In the genomic region with DNA sequence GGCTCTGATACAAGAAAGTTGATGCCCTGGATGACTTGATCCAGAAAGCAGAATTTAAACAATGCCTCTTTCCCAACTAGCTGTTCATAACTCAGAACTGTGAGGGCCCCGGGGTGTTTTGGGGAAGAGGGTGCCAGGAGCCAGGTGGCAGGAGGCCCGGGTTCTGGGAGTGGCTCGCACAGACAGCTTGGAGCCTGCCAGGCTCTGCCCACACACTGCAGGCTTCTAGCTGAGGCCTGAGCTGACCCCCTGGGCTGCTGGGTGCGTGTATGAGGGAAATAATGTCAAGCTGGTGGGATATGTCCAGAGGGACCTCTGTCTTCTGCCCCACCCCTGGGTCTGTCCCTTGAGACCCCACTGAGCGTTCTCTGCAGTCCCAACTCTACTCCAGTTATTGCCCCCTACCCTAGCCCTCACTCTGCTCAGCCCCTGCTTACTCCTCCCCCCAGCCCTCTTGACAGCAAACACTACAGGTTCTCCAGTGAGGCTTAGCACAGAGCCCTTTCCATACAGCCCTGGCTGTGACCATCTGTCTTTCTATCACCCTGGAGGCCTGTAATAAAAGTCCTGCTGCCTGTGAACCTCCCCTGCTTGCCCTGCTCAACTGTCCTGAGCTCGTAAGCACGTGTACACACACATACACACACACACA, we compare ENCODE assay signal across 13 mouse cellular contexts. TPM values are rescaled to one million over a fixed set of nuclear protein-coding genes. Genes with fewer than 3 reads are reported as not detected.
A peak's percentile ranks its signal among the peaks of the same experiment; 100 is the strongest.
DNase-seq lines count a peak whose midpoint lies in the region; ATAC-seq and TF ChIP-seq lines count a peak whose summit lies in the region.
"Had no signal": no experiment of that assay in that cellular context is flagged by ENCODE, and none has a peak within 500 bp of the region (broad histone marks: within the 10 kb centered on the region; RNA-seq: fewer than 3 reads in every experiment).

No protein-coding gene starts in this region.

- WGBS in lung, embryonic 14.5 days: 47% methylated on average over 7 of the region's 7 CpGs

- ATAC-seq in lung, embryonic 14.5 days (ENCODE audit: insufficient read depth): 0 out of 2 replicates have a peak, but pooled peaks have one; percentile 2
- no peak for ATAC-seq in monocyte, adult 5-6 weeks (replicated peaks; ENCODE audit: insufficient number of reproducible peaks, low FRiP score, low TSS enrichment, poor library complexity, severe bottlenecking)
- ATAC-seq in inflammation-experienced regulatory T-cells, adult 6 months: no peak
- ATAC-seq: CD4-positive, CD25-positive, alpha-beta regulatory T cell, adult 4 months had no signal

- H3K27ac ChIP-seq in lung, embryonic 14.5 days (ENCODE audit: low read depth): no peak overlapping the region
- H3K27ac ChIP-seq in cortical plate, adult 2 months (ENCODE audit: insufficient read depth, low read length): 0 out of 2 replicates have a peak overlapping the region, but pooled peaks have one; percentile 32
- H3K27ac ChIP-seq: heart, embryonic 10.5 days had no signal

- H3K4me3 ChIP-seq in lung, embryonic 14.5 days (ENCODE audit: low read depth, low read length): no peak overlapping the region
- H3K4me3 ChIP-seq in cortical plate, adult 2 months (ENCODE audit: insufficient read depth, low read length): no peak overlapping the region
- H3K4me3 ChIP-seq: heart, embryonic 10.5 days; kidney, embryonic 15.5 days had no signal

- DNase-seq in heart, adult 11 months: peak; percentile 95
- no peak for DNase-seq in heart, adult 8-10 months (ENCODE audit: low spot score)
- no peak for DNase-seq in lung, embryonic 14.5 days
- DNase-seq in lung, postnatal 10 days: no peak
- peak; percentile 69 for DNase-seq in Muller cell, postnatal 12 days (ENCODE audit: inconsistent ontology term)

- 0 out of 2 replicates have a peak, but pooled peaks cover 3% of the 10 kb centered on the region for H3K4me1 ChIP-seq in lung, embryonic 14.5 days (ENCODE audit: insufficient read depth)
- H3K4me1 ChIP-seq in cortical plate, adult 2 months (ENCODE audit: control insufficient read depth, insufficient read depth, low read length): no peaks in the 10 kb centered on the region; the same call in 1 of the 2 replicates

- H3K9ac ChIP-seq in lung, embryonic 14.5 days: no peak overlapping the region
- H3K9ac ChIP-seq: kidney, embryonic 15.5 days had no signal

- TF ChIP-seq POLR2A in cortical plate, adult 2 months (IDR thresholded peaks at IDR 0.05; ENCODE audit: extremely low read depth, insufficient read depth, low read length): no peak

- no peaks in the 10 kb centered on the region for H3K36me3 ChIP-seq in lung, embryonic 14.5 days (ENCODE audit: insufficient read depth)
- H3K36me3 ChIP-seq: heart, embryonic 10.5 days; kidney, embryonic 15.5 days had no signal

- H3K27me3 ChIP-seq in lung, embryonic 14.5 days (ENCODE audit: insufficient read depth, low read length): no peaks in the 10 kb centered on the region
- H3K27me3 ChIP-seq: kidney, embryonic 15.5 days had no signal

- H3K4me2 ChIP-seq in lung, embryonic 14.5 days: no peak overlapping the region
- H3K4me2 ChIP-seq: kidney, embryonic 15.5 days had no signal

- H3K9me3 ChIP-seq in lung, embryonic 14.5 days (ENCODE audit: low read depth, low read length): no peaks in the 10 kb centered on the region
- H3K9me3 ChIP-seq: heart, embryonic 10.5 days; kidney, embryonic 15.5 days had no signal

- no peak for TF ChIP-seq CTCF in lung, embryonic 14.5 days (IDR thresholded peaks at IDR 0.05; ENCODE audit: low read depth)
- no peak for TF ChIP-seq CTCF in cortical plate, adult 2 months (IDR thresholded peaks at IDR 0.05; ENCODE audit: extremely low read depth, insufficient read depth, low read length)

RNA-seq across cellular contexts. Expression of a gene that starts 2.3 kb away (rescaled TPM):
- 1 to 10 TPM in 2 of 4 experiments, under 1 TPM in 2; 0.71 to 4.8 (median 1.6) TPM for total RNA-seq in heart, adult 8-10 months (2022)
- 30.7 and 34.0 TPM in 2 replicates for polyA plus RNA-seq in lung, embryonic 14.5 days (2014; fragmentation: Nextera tagmentation; extraction: Ambion mirVana)
- polyA plus RNA-seq in cortical plate, adult 2 months (2012; rRNA removed): 0.59 and 1.0 TPM in 2 replicates
- 0.29 TPM in 1 of 3 replicates, not detected in the others for total RNA-seq in monocyte, adult 5-6 weeks (2017)
- polyA plus RNA-seq in inflammation-experienced regulatory T-cells, adult 6 months (2017; shearing (Covaris generic)): under 1 TPM in 1 of 3 experiments, not detected in 2; 0.18 TPM
- total RNA-seq: hematopoietic stem cell, adult 5-6 weeks had no signal

RNA-seq across cellular contexts. Expression of a gene that starts 15.0 kb away (rescaled TPM):
- total RNA-seq in heart, adult 8-10 months (2022): 1 to 10 TPM; 2.6 to 3.8 (median 3.4) TPM
- polyA plus RNA-seq in lung, embryonic 14.5 days (2014; fragmentation: Nextera tagmentation; extraction: Ambion mirVana): 0.13 and 0.38 TPM in 2 replicates
- 35.6 and 37.5 TPM in 2 replicates for polyA plus RNA-seq in cortical plate, adult 2 months (2012; rRNA removed)
- total RNA-seq in monocyte, adult 5-6 weeks (2017): 0.21 to 0.49 TPM (median 0.38 TPM) in 3 replicates
- polyA plus RNA-seq in inflammation-experienced regulatory T-cells, adult 6 months (2017; shearing (Covaris generic)): under 1 TPM in 2 of 3 experiments, not detected in 1; 0.09 to 0.13 TPM
- total RNA-seq: hematopoietic stem cell, adult 5-6 weeks had no signal
- polyA plus RNA-seq: CD4-positive, CD25-positive, alpha-beta regulatory T cell, adult 4 months had no signal

RNA-seq across cellular contexts. Expression of a gene that starts 17.2 kb away (rescaled TPM):
- total RNA-seq in heart, adult 8-10 months (2022): 1,000 to 10,000 TPM in 2 of 4 experiments, 100 to 1,000 TPM in 2; 843 to 1,156 (median 1,037) TPM
- polyA plus RNA-seq in lung, embryonic 14.5 days (2014; fragmentation: Nextera tagmentation; extraction: Ambion mirVana): 51.4 and 56.6 TPM in 2 replicates
- 141 and 156 TPM in 2 replicates for polyA plus RNA-seq in cortical plate, adult 2 months (2012; rRNA removed)
- total RNA-seq in monocyte, adult 5-6 weeks (2017): not detected in 3 replicates
- polyA plus RNA-seq in inflammation-experienced regulatory T-cells, adult 6 months (2017; shearing (Covaris generic)): under 1 TPM in 1 of 3 experiments, not detected in 2; 0.85 TPM
- polyA plus RNA-seq: CD4-positive, CD25-positive, alpha-beta regulatory T cell, adult 4 months had no signal

RNA-seq across cellular contexts. Expression of a gene that starts 22.9 kb away (rescaled TPM):
- total RNA-seq in heart, adult 8-10 months (2022): 1 to 10 TPM in 2 of 4 experiments, under 1 TPM in 2; 0.49 to 1.5 (median 1.1) TPM
- polyA plus RNA-seq in lung, embryonic 14.5 days (2014; fragmentation: Nextera tagmentation; extraction: Ambion mirVana): 9.1 and 9.8 TPM in 2 replicates
- polyA plus RNA-seq in cortical plate, adult 2 months (2012; rRNA removed): 378 and 426 TPM in 2 replicates
- not detected in 3 replicates for total RNA-seq in monocyte, adult 5-6 weeks (2017)
- not detected for polyA plus RNA-seq in inflammation-experienced regulatory T-cells, adult 6 months (2017; shearing (Covaris generic))
- total RNA-seq: liver, adult 2 months had no signal
- polyA plus RNA-seq: CD4-positive, CD25-positive, alpha-beta regulatory T cell, adult 4 months had no signal

RNA-seq across cellular contexts. Expression of a gene that starts 31.9 kb away (rescaled TPM):
- 10 to 100 TPM; 22.7 to 35.0 (median 28.4) TPM for total RNA-seq in heart, adult 8-10 months (2022)
- polyA plus RNA-seq in lung, embryonic 14.5 days (2014; fragmentation: Nextera tagmentation; extraction: Ambion mirVana): 40.4 and 43.9 TPM in 2 replicates
- 52.7 and 62.8 TPM in 2 replicates for polyA plus RNA-seq in cortical plate, adult 2 months (2012; rRNA removed)
- 930 to 1,250 TPM (median 1,146 TPM) in 3 replicates for total RNA-seq in monocyte, adult 5-6 weeks (2017)
- 1,000 to 10,000 TPM; 1,847 to 2,152 (median 2,080) TPM for polyA plus RNA-seq in inflammation-experienced regulatory T-cells, adult 6 months (2017; shearing (Covaris generic))

Comparison
In these comparisons a context has a peak if more than half of its experiments do, and no peak if none do; other contexts are left out.
1. DNase-seq: peak in heart, adult 11 months (single experiment) and Muller cell, postnatal 12 days (single experiment); none in heart, adult 8-10 months (single experiment), lung, embryonic 14.5 days (single experiment) and lung, postnatal 10 days (single experiment).
2. RNA of a gene that starts 2.3 kb away (polyA plus RNA-seq): 30.7 to 34.0 TPM in lung, embryonic 14.5 days; 0.59 to 1.0 TPM in cortical plate, adult 2 months and 0.18 TPM in inflammation-experienced regulatory T-cells, adult 6 months; every median in the first group is over 10 times any median in the second.
3. RNA of a gene that starts 15.0 kb away (polyA plus RNA-seq): 35.6 to 37.5 TPM in cortical plate, adult 2 months; 0.13 to 0.38 TPM in lung, embryonic 14.5 days and 0.09 to 0.13 TPM in inflammation-experienced regulatory T-cells, adult 6 months; every median in the first group is over 10 times any median in the second.
4. RNA of a gene that starts 17.2 kb away (polyA plus RNA-seq): 141 to 156 TPM in cortical plate, adult 2 months and 51.4 to 56.6 TPM in lung, embryonic 14.5 days; 0.85 TPM in inflammation-experienced regulatory T-cells, adult 6 months; every median in the first group is over 10 times any median in the second.